Mouse (Mus musculus) liver, embryonic 13.5 days (tissue): ENCODE results near the gene Fyn. TPM values are rescaled to one million over a fixed set of nuclear protein-coding genes. Genes with fewer than 3 reads are reported as not detected.

Source experiments
- ATAC-seq: fragments of 200-750 bp; cut with Nextera tagmentation; 2 replicates; pipeline ENCODE4 v1.8.0; 2017; ENCODE audit warnings: low read depth, mild to moderate bottlenecking, moderate number of reproducible peaks, moderate library complexity
- DNase-seq: peaks from one replicate; pipeline ENCODE4 v3.0.0; 2022
- H3K27ac ChIP-seq: fragments of 300-500 bp; sonication (generic); 2 replicates; pipeline ENCODE4 v1.5.1; 2015; ENCODE audit warnings: moderate library complexity, mild to moderate bottlenecking, inconsistent platforms
- H3K27me3 ChIP-seq: fragments of 300-500 bp; sonication (generic); 2 replicates; pipeline ENCODE4 v1.6.1; 2015; ENCODE audit warnings: mild to moderate bottlenecking, inconsistent platforms
- H3K36me3 ChIP-seq: fragments of 300-500 bp; sonication (generic); 2 replicates; pipeline ENCODE4 v1.6.1; 2015; ENCODE audit warnings: mild to moderate bottlenecking, inconsistent platforms
- H3K4me1 ChIP-seq: fragments of 300-500 bp; sonication (generic); replicated peaks from 2 replicates; pipeline ENCODE4 v1.6.1; 2015; ENCODE audit warnings: inconsistent platforms
- H3K4me2 ChIP-seq: fragments of 300-500 bp; sonication (generic); 2 replicates; pipeline ENCODE4 v1.6.1; 2015; ENCODE audit warnings: inconsistent platforms, mild to moderate bottlenecking, moderate library complexity
- H3K4me3 ChIP-seq: fragments of 300-500 bp; sonication (generic); replicated peaks from 2 replicates; pipeline ENCODE4 v1.5.1; 2015; ENCODE audit warnings: mild to moderate bottlenecking, inconsistent platforms
- H3K9ac ChIP-seq: fragments of 300-500 bp; sonication (generic); 2 replicates; pipeline ENCODE4 v1.6.1; 2015; ENCODE audit warnings: mild to moderate bottlenecking, inconsistent platforms
- H3K9me3 ChIP-seq: fragments of 300-500 bp; sonication (generic); replicated peaks from 2 replicates; pipeline ENCODE4 v1.6.1; 2016; ENCODE audit warnings: inconsistent platforms
- WGBS: fragments of 180-500 bp; shearing (Covaris S2); methylation state at CpG from one replicate; pipeline ENCODE4 v1.1.7; 2015; ENCODE audit not compliant: insufficient replicate concordance; 5-methylcytosine and 5-hydroxymethylcytosine counted together
- polyA plus RNA-seq: library from polyadenylated mRNA; unstranded; fragments of >200 nt; fragmentation: Nextera tagmentation; extraction: Ambion mirVana; gene quantifications from 2 replicates; pipeline ENCODE4 v1.2.1, GENCODE M21; 2015

Gene Fyn
- polyA plus RNA-seq, 1 experiment from 2014 or later: 6.5 TPM

GRCm38 (mm10) chr10:39583718-39584117 is 215.1 kb downstream of the Fyn start:
- Histone ChIP-seq H3K27me3 (no peaks in the 10 kb centered on the region), H3K9ac (no peak overlapping the region), H3K4me2 (no peak overlapping the region), H3K36me3 (no peaks in the 10 kb centered on the region), H3K9me3 (no peaks in the 10 kb centered on the region), H3K4me3 (no peak overlapping the region), H3K4me1 (no peaks in the 10 kb centered on the region), H3K27ac (no peak overlapping the region)
- no peak for DNase-seq
- no peak for ATAC-seq
- WGBS: 78% methylated on average over 12 of the region's 12 CpGs

DNA sequence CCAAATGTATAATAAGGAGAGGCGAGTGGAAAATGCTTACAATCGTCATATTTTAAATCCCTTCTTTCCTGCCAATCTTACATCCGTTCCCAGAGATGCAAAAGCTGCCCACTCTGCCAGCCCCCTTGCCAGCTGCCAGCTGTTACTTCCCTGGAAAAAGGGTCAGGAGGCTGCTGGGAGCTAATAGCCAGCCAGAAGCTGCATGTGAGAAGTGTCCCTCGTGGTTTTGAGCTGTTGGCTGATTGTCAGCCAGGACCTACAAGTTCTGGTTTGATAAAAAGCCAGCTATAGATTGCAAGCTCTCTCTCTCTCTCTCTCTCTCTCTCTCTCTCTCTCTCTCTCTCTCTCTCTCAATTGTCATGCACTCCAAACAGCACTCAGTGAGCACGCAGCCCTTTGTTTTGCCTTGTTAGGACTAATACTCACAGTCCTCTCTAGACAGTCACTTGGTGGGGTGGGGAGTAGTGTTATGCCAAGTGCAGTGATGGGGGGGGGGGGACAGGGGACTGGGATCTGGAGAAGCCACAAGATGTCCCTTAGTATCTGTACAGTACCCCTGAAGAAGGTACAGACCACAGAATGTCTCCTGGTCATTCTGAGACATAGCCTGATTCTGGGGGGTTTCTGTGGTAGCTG is 218.8 kb downstream of the Fyn start:
- no peak overlapping the region for H3K27ac ChIP-seq

DNA sequence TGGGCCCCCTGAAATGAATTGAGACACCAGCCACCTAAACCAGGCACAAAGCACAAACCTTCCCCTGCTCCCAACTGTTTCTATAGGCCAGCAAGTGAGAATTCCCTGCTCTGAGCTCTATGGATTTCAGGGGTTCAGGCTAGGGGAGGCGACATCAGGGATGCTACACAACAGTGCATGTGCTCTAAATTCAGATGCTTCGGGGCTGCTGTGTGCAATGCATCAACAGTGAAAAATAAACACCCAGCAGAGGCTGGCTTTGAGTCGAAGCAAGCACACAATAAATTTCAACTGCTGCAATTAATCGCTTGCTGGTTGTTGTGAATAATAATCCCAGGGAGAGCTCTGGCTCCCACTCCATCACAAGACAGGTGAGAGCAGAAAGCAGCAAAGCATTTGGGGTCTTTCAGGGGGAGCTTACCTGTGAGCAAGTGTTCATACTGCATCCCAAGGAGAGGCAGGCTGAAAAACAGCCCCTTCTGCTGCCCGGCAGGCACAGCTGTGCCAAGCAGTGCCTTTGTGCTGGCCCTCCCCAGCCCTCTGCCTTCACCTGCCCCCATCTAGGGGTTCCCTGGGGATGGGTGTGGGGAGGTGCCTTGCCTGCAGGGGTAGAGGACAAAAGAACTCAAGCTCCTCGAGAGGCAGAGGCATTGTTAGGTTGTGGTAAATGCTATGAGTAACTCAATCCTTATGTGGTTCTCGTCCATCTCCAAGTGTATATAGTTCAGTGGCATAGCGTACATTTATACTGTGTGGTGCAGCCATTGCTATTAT is 219.5 kb downstream of the Fyn start:
- 60% methylated on average over 8 of the region's 8 CpGs for WGBS
- H3K9ac ChIP-seq: no peak overlapping the region
- no peak overlapping the region for H3K27ac ChIP-seq
- H3K4me3 ChIP-seq: no peak overlapping the region
- H3K4me2 ChIP-seq: no peak overlapping the region
- DNase-seq (no peak), ATAC-seq (no peak)
- H3K4me1 ChIP-seq: no peaks in the 10 kb centered on the region
- H3K27me3 ChIP-seq: no peaks in the 10 kb centered on the region
- no peaks in the 10 kb centered on the region for H3K9me3 ChIP-seq
- no peaks in the 10 kb centered on the region for H3K36me3 ChIP-seq

More for the DNA sequence above, 218.8 kb downstream of the Fyn start:
- Histone ChIP-seq H3K9me3 (no peaks in the 10 kb centered on the region), H3K36me3 (no peaks in the 10 kb centered on the region), H3K4me1 (no peaks in the 10 kb centered on the region), H3K9ac (no peak overlapping the region), H3K4me2 (no peak overlapping the region), H3K4me3 (no peak overlapping the region), H3K27me3 (no peaks in the 10 kb centered on the region)
- ATAC-seq (no peak), DNase-seq (no peak)
- 50% methylated on average over 5 of the region's 5 CpGs for WGBS

GRCm38 (mm10) chr10:39589765-39590546 is 221.3 kb downstream of the Fyn start:
- DNase-seq (no peak), ATAC-seq (no peak)
- H3K27ac ChIP-seq: no peak overlapping the region
- no peak overlapping the region for H3K4me3 ChIP-seq
- H3K4me1 ChIP-seq: no peaks in the 10 kb centered on the region
- H3K27me3 ChIP-seq: no peaks in the 10 kb centered on the region
- 66% methylated on average over 19 of the region's 19 CpGs for WGBS
- 0 out of 2 replicates have a peak, but pooled peaks cover 4% of the 10 kb centered on the region for H3K9me3 ChIP-seq
- no peak overlapping the region for H3K9ac ChIP-seq
- H3K4me2 ChIP-seq: no peak overlapping the region
- H3K36me3 ChIP-seq: no peaks in the 10 kb centered on the region

GRCm38 (mm10) chr10:39590629-39591028 is 222.0 kb downstream of the Fyn start:
- no peaks in the 10 kb centered on the region for H3K27me3 ChIP-seq
- H3K4me3 ChIP-seq: no peak overlapping the region
- 71% methylated on average over 10 of the region's 10 CpGs for WGBS
- ATAC-seq (no peak), DNase-seq (no peak)
- H3K27ac ChIP-seq: no peak overlapping the region
- no peak overlapping the region for H3K4me2 ChIP-seq
- 0 out of 2 replicates have a peak, but pooled peaks cover 4% of the 10 kb centered on the region for H3K9me3 ChIP-seq
- H3K4me1 ChIP-seq: no peaks in the 10 kb centered on the region
- no peaks in the 10 kb centered on the region for H3K36me3 ChIP-seq
- no peak overlapping the region for H3K9ac ChIP-seq

- ATAC-seq (no peak), DNase-seq (no peak)
- 68% methylated on average over 4 of the region's 4 CpGs for WGBS
- Histone ChIP-seq H3K27me3 (no peaks in the 10 kb centered on the region), H3K9me3 (0 out of 2 replicates have a peak, but pooled peaks cover 4% of the 10 kb centered on the region), H3K4me3 (no peak overlapping the region), H3K36me3 (no peaks in the 10 kb centered on the region), H3K4me2 (no peak overlapping the region), H3K27ac (no peak overlapping the region), H3K9ac (no peak overlapping the region), H3K4me1 (no peaks in the 10 kb centered on the region)
Observed at GRCm38 (mm10) chr10:39592501-39592900, 223.8 kb downstream of the Fyn start.

DNA sequence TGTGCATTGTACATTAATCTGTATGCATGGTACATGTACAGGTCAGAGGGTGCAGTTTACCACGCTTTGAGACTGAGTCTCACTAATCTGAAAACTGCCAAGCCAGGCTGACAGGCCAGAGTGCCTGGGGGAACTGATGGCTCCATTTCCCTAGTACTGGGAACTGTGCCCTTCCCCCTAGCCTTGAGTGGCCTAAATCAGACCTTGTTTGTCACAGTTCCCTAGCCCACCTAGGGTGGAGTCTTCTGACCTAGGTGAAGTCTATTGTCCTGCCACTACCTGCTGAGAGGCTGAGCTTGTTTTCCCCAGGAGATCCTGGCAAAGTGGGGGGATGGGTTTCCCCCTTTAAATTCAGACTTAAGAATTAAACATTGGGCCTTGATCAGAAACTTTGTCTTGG is 226.1 kb downstream of the Fyn start:
- no peak for ATAC-seq
- Histone ChIP-seq H3K9me3 (0 out of 2 replicates have a peak, but pooled peaks cover 4% of the 10 kb centered on the region), H3K4me1 (no peaks in the 10 kb centered on the region), H3K36me3 (no peaks in the 10 kb centered on the region), H3K4me2 (no peak overlapping the region), H3K9ac (no peak overlapping the region), H3K27me3 (no peaks in the 10 kb centered on the region), H3K27ac (no peak overlapping the region), H3K4me3 (no peak overlapping the region)
- no peak for DNase-seq
- WGBS: 41% methylated on average over 1 of the region's 1 CpGs

DNA sequence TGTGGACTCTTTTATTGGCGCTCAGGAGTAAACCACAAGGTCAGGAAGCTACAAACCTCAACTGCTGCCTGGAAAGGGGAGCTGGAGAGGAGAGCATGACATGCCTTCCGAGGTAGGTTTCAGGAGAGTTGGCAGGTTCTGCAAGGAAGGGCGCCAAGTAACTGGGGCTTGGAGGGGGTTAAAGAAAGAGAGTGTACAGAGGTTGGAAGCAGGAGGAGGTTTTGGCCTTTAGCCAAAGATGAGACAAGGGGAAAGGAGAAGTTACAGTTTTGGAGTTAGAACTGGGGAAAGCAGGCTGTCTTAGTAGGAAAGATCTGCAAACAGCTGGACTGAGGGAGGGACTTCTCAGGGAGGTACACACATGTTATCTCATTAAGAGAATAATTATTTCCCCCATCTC is 227.2 kb downstream of the Fyn start:
- 0 out of 2 replicates have a peak, but pooled peaks cover 4% of the 10 kb centered on the region for H3K9me3 ChIP-seq
- no peak overlapping the region for H3K4me3 ChIP-seq
- no peak overlapping the region for H3K4me2 ChIP-seq
- H3K4me1 ChIP-seq: no peaks in the 10 kb centered on the region
- H3K27me3 ChIP-seq: no peaks in the 10 kb centered on the region
- no peak for ATAC-seq
- H3K27ac ChIP-seq: no peak overlapping the region
- no peaks in the 10 kb centered on the region for H3K36me3 ChIP-seq
- H3K9ac ChIP-seq: no peak overlapping the region
- no peak for DNase-seq
- 10% methylated on average over 3 of the region's 3 CpGs for WGBS

- Histone ChIP-seq H3K9ac (no peak overlapping the region), H3K4me3 (no peak overlapping the region), H3K4me2 (no peak overlapping the region), H3K36me3 (no peaks in the 10 kb centered on the region), H3K27ac (no peak overlapping the region), H3K4me1 (no peaks in the 10 kb centered on the region), H3K9me3 (0 out of 2 replicates have a peak, but pooled peaks cover 4% of the 10 kb centered on the region), H3K27me3 (no peaks in the 10 kb centered on the region)
- no peak for ATAC-seq
- no peak for DNase-seq
- 48% methylated on average over 9 of the region's 9 CpGs for WGBS
Observed at GRCm38 (mm10) chr10:39597116-39597791, 228.6 kb downstream of the Fyn start.

DNA sequence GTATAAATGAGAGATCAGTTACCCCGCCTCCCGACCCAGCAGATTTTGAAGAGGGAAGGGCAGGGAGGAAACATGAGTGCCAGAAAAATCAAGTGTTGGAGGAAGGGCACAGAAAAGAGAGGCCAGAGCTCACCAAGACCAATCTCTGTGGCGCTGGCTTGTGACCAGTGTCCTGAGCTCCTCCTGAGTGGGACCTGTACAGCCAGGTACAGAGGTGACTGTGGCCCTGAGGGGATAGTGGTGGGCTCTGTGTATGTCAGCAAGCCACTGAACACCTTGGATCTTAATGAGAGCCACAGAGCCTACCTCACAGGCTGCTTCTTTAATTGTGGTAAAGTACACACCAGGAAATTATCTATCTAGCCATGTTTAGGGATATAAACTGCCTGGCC is 229.1 kb downstream of the Fyn start:
- Histone ChIP-seq H3K27ac (no peak overlapping the region), H3K4me3 (no peak overlapping the region), H3K4me1 (no peaks in the 10 kb centered on the region), H3K9ac (no peak overlapping the region), H3K4me2 (no peak overlapping the region), H3K9me3 (0 out of 2 replicates have a peak, but pooled peaks cover 4% of the 10 kb centered on the region), H3K36me3 (no peaks in the 10 kb centered on the region), H3K27me3 (no peaks in the 10 kb centered on the region)
- ATAC-seq (no peak), DNase-seq (no peak)
- WGBS: 44% methylated on average over 3 of the region's 3 CpGs

DNA sequence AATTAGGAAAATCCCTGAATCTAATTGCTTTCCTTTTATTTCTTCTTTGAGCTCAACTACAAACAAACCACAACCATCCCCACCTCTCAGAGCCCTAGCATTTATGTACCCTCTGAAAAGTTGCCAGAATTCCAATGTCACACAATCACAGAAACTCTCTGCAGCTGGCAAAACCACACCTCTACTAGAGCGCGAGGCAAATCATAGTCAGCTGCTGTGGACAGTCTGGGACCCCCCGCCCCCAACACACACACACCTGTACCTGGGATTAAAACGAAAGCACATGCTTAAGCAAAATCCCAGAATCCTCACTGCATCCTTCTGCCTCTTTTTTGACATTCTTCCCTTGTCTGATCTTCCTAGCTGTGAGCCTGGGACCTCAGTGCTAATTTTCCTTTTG is 230.9 kb downstream of the Fyn start:
- H3K9ac ChIP-seq: no peak overlapping the region
- H3K4me1 ChIP-seq: no peaks in the 10 kb centered on the region
- 68% methylated on average over 4 of the region's 4 CpGs for WGBS
- H3K4me2 ChIP-seq: no peak overlapping the region
- H3K4me3 ChIP-seq: no peak overlapping the region
- no peaks in the 10 kb centered on the region for H3K9me3 ChIP-seq
- H3K36me3 ChIP-seq: no peaks in the 10 kb centered on the region
- DNase-seq: no peak
- no peaks in the 10 kb centered on the region for H3K27me3 ChIP-seq
- no peak for ATAC-seq
- no peak overlapping the region for H3K27ac ChIP-seq
